In genomic region chr12:109445499-109446235, GRCm38 (mm10) we compare ENCODE assay signal across 8 mouse cellular contexts. TPM values are rescaled to one million over a fixed set of nuclear protein-coding genes. Genes with fewer than 3 reads are reported as not detected.
A peak's percentile ranks its signal among the peaks of the same experiment; 100 is the strongest.
DNase-seq lines count a peak whose midpoint lies in the region; ATAC-seq and TF ChIP-seq lines count a peak whose summit lies in the region.

No protein-coding gene starts in this region.

- H3K4me3 ChIP-seq in lung, embryonic 14.5 days (ENCODE audit: low read depth, low read length): no peak overlapping the region
- no peak overlapping the region; the same call in 1 of the 2 replicates for H3K4me3 ChIP-seq in hindbrain, embryonic 16.5 days (ENCODE audit: low read length)
- H3K4me3 ChIP-seq in midbrain, embryonic 11.5 days (ENCODE audit: low read depth, low read length): no peak overlapping the region

- peak; percentile 38 for DNase-seq in CD4-positive, CD25-positive, alpha-beta regulatory T cell, adult 2 months (ENCODE audit: low read depth, low spot score)
- no peak for DNase-seq in lung, embryonic 14.5 days
- no peak for DNase-seq in lung, adult 18-20 months
- peak; percentile 97 for DNase-seq in midbrain, embryonic 11.5 days (ENCODE audit: low spot score, missing footprints)
- peak; percentile 31 for DNase-seq in testis, postnatal 14 days (ENCODE audit: low spot score)

- TF ChIP-seq CTCF in lung, embryonic 14.5 days (IDR thresholded peaks at IDR 0.05; ENCODE audit: low read depth): no peak; the same call in 1 of the 2 replicates

- no peak overlapping the region for H3K9ac ChIP-seq in lung, embryonic 14.5 days
- 0 out of 2 replicates have a peak overlapping the region, but pooled peaks have one; percentile 27 for H3K9ac ChIP-seq in hindbrain, embryonic 16.5 days (ENCODE audit: low read depth, low read length)
- H3K9ac ChIP-seq in midbrain, embryonic 11.5 days (ENCODE audit: low read length): no peak overlapping the region

- no peaks in the 10 kb centered on the region for H3K9me3 ChIP-seq in lung, embryonic 14.5 days (ENCODE audit: low read depth, low read length)
- H3K9me3 ChIP-seq in hindbrain, embryonic 16.5 days (ENCODE audit: control insufficient read depth, low read length): no peaks in the 10 kb centered on the region
- H3K9me3 ChIP-seq in midbrain, embryonic 11.5 days (ENCODE audit: control insufficient read depth, low read length): no peaks in the 10 kb centered on the region

- H3K4me2 ChIP-seq in lung, embryonic 14.5 days: peak overlapping the region; percentile 40; the same call in 1 of the 2 replicates
- H3K4me2 ChIP-seq in hindbrain, embryonic 16.5 days (ENCODE audit: low read length): peak overlapping the region; percentile 20; the same call in 1 of the 2 replicates
- peak overlapping the region; percentile 33; the same call in 1 of the 2 replicates for H3K4me2 ChIP-seq in midbrain, embryonic 11.5 days

- peaks cover 46% of the 10 kb centered on the region for H3K4me1 ChIP-seq in lung, embryonic 14.5 days (ENCODE audit: insufficient read depth)
- peaks cover 30% of the 10 kb centered on the region for H3K4me1 ChIP-seq in hindbrain, embryonic 16.5 days (ENCODE audit: control insufficient read depth, insufficient read depth, low read depth, low read length)
- peaks cover 51% of the 10 kb centered on the region for H3K4me1 ChIP-seq in midbrain, embryonic 11.5 days (ENCODE audit: control insufficient read depth, insufficient read depth, low read length)

- H3K27me3 ChIP-seq in lung, embryonic 14.5 days (ENCODE audit: insufficient read depth, low read length): no peaks in the 10 kb centered on the region
- H3K27me3 ChIP-seq in hindbrain, embryonic 16.5 days (replicated peaks; ENCODE audit: control insufficient read depth, insufficient read depth, low read length): peaks cover 20% of the 10 kb centered on the region
- peaks cover 71% of the 10 kb centered on the region for H3K27me3 ChIP-seq in midbrain, embryonic 11.5 days (ENCODE audit: control insufficient read depth, insufficient read depth, low read length)

- ATAC-seq in CD4-positive, CD25-positive, alpha-beta regulatory T cell, adult 4 months: no peak
- ATAC-seq in lung, embryonic 14.5 days (ENCODE audit: insufficient read depth): no peak
- peak; percentile 59 for ATAC-seq in hindbrain, embryonic 16.5 days
- peak; percentile 85 for ATAC-seq in midbrain, embryonic 11.5 days (ENCODE audit: low FRiP score)
- no peak for ATAC-seq in cerebellum, adult (ENCODE audit: insufficient number of reproducible peaks, low FRiP score, low TSS enrichment)

- no peaks in the 10 kb centered on the region for H3K36me3 ChIP-seq in lung, embryonic 14.5 days (ENCODE audit: insufficient read depth)
- H3K36me3 ChIP-seq in hindbrain, embryonic 16.5 days (ENCODE audit: control insufficient read depth, insufficient read depth, low read length): no peaks in the 10 kb centered on the region
- H3K36me3 ChIP-seq in midbrain, embryonic 11.5 days (ENCODE audit: control insufficient read depth, insufficient read depth, low read length): no peaks in the 10 kb centered on the region

- 22% methylated on average over 19 of the region's 19 CpGs for WGBS in lung, embryonic 14.5 days
- WGBS in hindbrain, embryonic 16.5 days: 5% methylated on average over 19 of the region's 19 CpGs
- WGBS in midbrain, embryonic 11.5 days: under 1% methylated on average over 19 of the region's 19 CpGs

- no peak overlapping the region; the same call in 1 of the 2 replicates for H3K27ac ChIP-seq in lung, embryonic 14.5 days (ENCODE audit: low read depth)
- no peak overlapping the region for H3K27ac ChIP-seq in hindbrain, embryonic 16.5 days (ENCODE audit: low read depth, low read length)
- peak overlapping the region; percentile 81 for H3K27ac ChIP-seq in midbrain, embryonic 11.5 days (ENCODE audit: low read depth, low read length)

RNA-seq across cellular contexts. Expression of gene Dlk1, which starts 7.0 kb away (rescaled TPM):
- polyA plus RNA-seq in CD4-positive, CD25-positive, alpha-beta regulatory T cell, adult 4 months (2017; shearing (Covaris generic)): not detected
- polyA plus RNA-seq in lung, embryonic 14.5 days (2014; fragmentation: Nextera tagmentation; extraction: Ambion mirVana): 468 and 481 TPM in 2 replicates
- 57.7 and 84.8 TPM in 2 replicates for polyA plus RNA-seq in hindbrain, embryonic 16.5 days (2015; fragmentation: Nextera tagmentation; extraction: Ambion mirVana)
- 75.1 and 76.7 TPM in 2 replicates for polyA plus RNA-seq in midbrain, embryonic 11.5 days (2014; fragmentation: Nextera tagmentation; extraction: Ambion mirVana)

Comparison
In these comparisons a context has a peak if more than half of its experiments do, and no peak if none do; other contexts are left out.
1. DNase-seq: peak in CD4-positive, CD25-positive, alpha-beta regulatory T cell, adult 2 months (single experiment), midbrain, embryonic 11.5 days (single experiment) and testis, postnatal 14 days (single experiment); none in lung, embryonic 14.5 days (single experiment) and lung, adult 18-20 months (0 of 2).
2. ATAC-seq: peak in hindbrain, embryonic 16.5 days (single experiment) and midbrain, embryonic 11.5 days (single experiment); none in CD4-positive, CD25-positive, alpha-beta regulatory T cell, adult 4 months (single experiment), lung, embryonic 14.5 days (single experiment) and cerebellum, adult (single experiment).
3. RNA of gene Dlk1, which starts 7.0 kb away (polyA plus RNA-seq): 468 to 481 TPM in lung, embryonic 14.5 days, 75.1 to 76.7 TPM in midbrain, embryonic 11.5 days and 57.7 to 84.8 TPM in hindbrain, embryonic 16.5 days; not detected in CD4-positive, CD25-positive, alpha-beta regulatory T cell, adult 4 months; every median in the first group is over 10 times any median in the second.
4. Peak in every context shown above with its lines, with median percentiles within 50 percentile points of each other: H3K4me2 ChIP-seq.